Mouse (Mus musculus): ENCODE measurements at regions not wholly inside any gene's neighbourhood (a gene's known extent, or its start where the extent isn't known, plus 50 kb on each side); places are given as distances from the start of the nearest gene placed in this dataset.

DNA sequence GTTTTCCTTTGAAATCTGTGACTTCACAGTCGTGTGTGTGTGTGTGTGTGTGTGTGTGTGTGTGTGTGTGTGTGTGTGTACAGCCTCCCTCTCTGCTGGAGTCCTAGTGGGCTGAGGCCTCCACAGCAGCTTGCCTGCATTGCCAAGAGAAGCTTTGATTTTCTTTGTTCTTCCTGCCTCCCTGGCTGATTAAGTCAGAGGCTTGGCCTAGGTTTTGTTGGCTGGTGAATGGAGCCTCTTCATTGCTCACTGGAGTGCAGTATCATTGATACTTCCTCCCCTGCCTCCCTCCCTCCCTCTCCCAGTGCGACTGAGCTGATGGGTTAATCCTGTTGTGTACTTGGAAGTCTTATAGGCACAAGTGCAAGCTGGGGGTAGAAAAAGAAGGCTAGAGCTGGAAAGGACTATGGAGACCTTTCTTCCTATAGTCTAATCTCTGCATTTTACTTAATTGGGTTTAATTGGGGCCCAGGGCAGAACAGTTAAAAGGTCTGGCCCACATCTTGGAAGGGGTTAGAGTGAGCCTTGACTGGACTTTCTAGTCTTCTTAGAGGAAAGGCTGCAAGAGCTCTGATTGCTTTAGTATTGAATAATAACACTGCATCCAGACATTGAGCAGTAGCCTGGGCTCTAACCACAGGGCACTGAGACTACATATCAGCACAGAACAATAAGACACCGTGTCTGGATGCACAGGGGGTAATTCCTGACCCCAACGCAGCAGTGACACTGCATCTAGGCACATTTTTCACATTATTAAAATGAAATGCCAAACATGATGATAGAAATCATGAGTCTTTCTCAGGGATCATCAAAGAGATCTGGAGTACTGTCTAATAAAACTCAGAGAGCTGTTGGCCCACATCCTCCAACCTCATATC lies 62.9 kb upstream of the Nepro start:
- WGBS, result 56% methylated on average over 4 of the region's 4 CpGs
- no peak for DNase-seq (ENCODE audit: low spot score)

DNA sequence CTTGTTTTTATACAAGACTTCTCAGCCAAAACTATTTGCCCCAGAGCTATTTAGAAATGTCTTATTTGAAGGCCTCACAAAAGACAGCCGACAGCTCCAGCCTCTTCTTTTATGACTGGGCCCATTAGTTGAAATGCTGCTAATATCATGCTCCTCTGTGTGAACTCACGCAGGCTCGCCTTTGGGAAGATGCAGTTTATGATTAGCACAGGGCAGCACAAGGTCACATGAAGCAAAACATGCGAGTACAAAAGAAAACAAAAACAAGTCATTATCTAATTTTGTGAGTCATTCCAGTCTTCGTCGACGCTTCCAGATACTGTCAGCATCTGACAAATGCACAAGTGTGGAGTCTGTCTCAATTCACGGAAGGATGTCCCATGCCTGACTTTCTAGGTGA lies 65.8 kb upstream of the Nepro start:
- DNase-seq (ENCODE audit: low spot score) (no peak), ATAC-seq (replicated peaks; ENCODE audit: low FRiP score, low TSS enrichment, low read depth) (no peak)
- H3K4me1 ChIP-seq (replicated peaks; ENCODE audit: control insufficient read depth, insufficient read depth, low read length), result no peaks in the 10 kb centered on the region
- H3K36me3 ChIP-seq (ENCODE audit: control insufficient read depth, insufficient read depth, low read length), result no peaks in the 10 kb centered on the region
- H3K4me3 ChIP-seq (ENCODE audit: low read depth, low read length), result no peak overlapping the region
- H3K9me3 ChIP-seq (ENCODE audit: control insufficient read depth, low read length), result no peaks in the 10 kb centered on the region
- no peak overlapping the region for H3K9ac ChIP-seq (ENCODE audit: low read length)
- no peak overlapping the region for H3K4me2 ChIP-seq (ENCODE audit: low read length)
- no peak overlapping the region for H3K27ac ChIP-seq (ENCODE audit: low read depth)
- 56% methylated on average over 8 of the region's 8 CpGs for WGBS
- H3K27me3 ChIP-seq (replicated peaks; ENCODE audit: control insufficient read depth, insufficient read depth, low read length), result no peaks in the 10 kb centered on the region

More for the DNA sequence above, 62.9 kb upstream of the Nepro start:
- Histone ChIP-seq H3K9me3 (ENCODE audit: control insufficient read depth, low read length) (no peaks in the 10 kb centered on the region), H3K27me3 (replicated peaks; ENCODE audit: control insufficient read depth, insufficient read depth, low read length) (no peaks in the 10 kb centered on the region), H3K36me3 (ENCODE audit: control insufficient read depth, insufficient read depth, low read length) (no peaks in the 10 kb centered on the region), H3K9ac (ENCODE audit: low read length) (no peak overlapping the region), H3K4me3 (ENCODE audit: low read depth, low read length) (no peak overlapping the region), H3K4me2 (ENCODE audit: low read length) (no peak overlapping the region), H3K4me1 (replicated peaks; ENCODE audit: control insufficient read depth, insufficient read depth, low read length) (peaks cover 4% of the 10 kb centered on the region; the same call in 1 of the 2 replicates), H3K27ac (ENCODE audit: low read depth) (no peak overlapping the region)
- ATAC-seq (replicated peaks; ENCODE audit: low FRiP score, low TSS enrichment, low read depth), result no peak

DNA sequence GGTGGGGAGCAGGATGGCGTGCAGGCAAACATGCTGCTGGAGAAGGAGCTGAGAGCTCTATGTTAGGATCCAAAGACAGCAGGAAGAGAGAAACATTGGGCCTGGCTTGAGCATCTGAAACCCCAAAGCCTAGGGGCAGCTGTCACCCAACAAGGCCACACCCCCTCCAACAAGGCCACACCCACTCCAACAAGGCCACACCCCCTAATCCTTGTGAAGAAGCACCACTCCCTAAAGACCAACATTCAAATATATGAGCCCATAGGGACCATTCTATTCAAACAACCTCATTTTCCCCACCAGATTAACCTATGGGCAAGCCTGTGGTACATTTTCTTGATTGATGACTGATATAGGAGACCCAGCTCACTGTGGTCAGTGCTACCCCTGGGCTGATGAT lies 67.9 kb upstream of the Nepro start:
- no peak overlapping the region for H3K27ac ChIP-seq (ENCODE audit: low read depth)
- no peak overlapping the region for H3K9ac ChIP-seq (ENCODE audit: low read length)
- ATAC-seq (replicated peaks; ENCODE audit: low FRiP score, low TSS enrichment, low read depth) (no peak), DNase-seq (ENCODE audit: low spot score) (no peak)
- no peak overlapping the region for H3K4me2 ChIP-seq (ENCODE audit: low read length)
- no peak overlapping the region for H3K4me3 ChIP-seq (ENCODE audit: low read depth, low read length)
- no peaks in the 10 kb centered on the region for H3K27me3 ChIP-seq (replicated peaks; ENCODE audit: control insufficient read depth, insufficient read depth, low read length)
- no peaks in the 10 kb centered on the region for H3K36me3 ChIP-seq (ENCODE audit: control insufficient read depth, insufficient read depth, low read length)
- no peaks in the 10 kb centered on the region for H3K9me3 ChIP-seq (ENCODE audit: control insufficient read depth, low read length)
- H3K4me1 ChIP-seq (replicated peaks; ENCODE audit: control insufficient read depth, insufficient read depth, low read length), result no peaks in the 10 kb centered on the region
- 86% methylated on average over 1 of the region's 1 CpGs for whole genome bisulfite sequencing

DNA sequence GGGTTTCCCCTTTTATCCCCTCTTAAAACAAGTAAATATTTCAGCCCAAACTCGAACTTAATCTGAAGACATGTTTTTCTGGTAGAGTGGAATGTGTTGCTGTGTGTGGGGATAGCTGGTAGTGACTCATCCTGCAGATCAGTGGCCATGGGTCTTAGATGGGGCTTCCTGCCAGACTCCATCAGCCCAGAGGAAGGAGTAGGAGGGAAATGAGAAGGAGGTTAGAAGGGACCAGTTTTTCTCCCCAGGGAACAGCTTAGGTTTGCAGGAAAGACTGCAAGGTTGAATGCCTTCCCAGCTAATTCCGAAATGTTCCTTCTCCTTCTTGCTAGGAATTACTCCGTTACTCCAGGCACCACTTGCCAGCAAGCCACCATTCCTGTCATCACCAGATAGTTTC lies 68.8 kb upstream of the Nepro start:
- Histone ChIP-seq H3K9ac (ENCODE audit: low read length) (no peak overlapping the region), H3K36me3 (ENCODE audit: control insufficient read depth, insufficient read depth, low read length) (no peaks in the 10 kb centered on the region), H3K27me3 (replicated peaks; ENCODE audit: control insufficient read depth, insufficient read depth, low read length) (no peaks in the 10 kb centered on the region), H3K27ac (ENCODE audit: low read depth) (no peak overlapping the region), H3K9me3 (ENCODE audit: control insufficient read depth, low read length) (no peaks in the 10 kb centered on the region), H3K4me2 (ENCODE audit: low read length) (no peak overlapping the region), H3K4me3 (ENCODE audit: low read depth, low read length) (no peak overlapping the region), H3K4me1 (replicated peaks; ENCODE audit: control insufficient read depth, insufficient read depth, low read length) (no peaks in the 10 kb centered on the region)
- no peak for ATAC-seq (replicated peaks; ENCODE audit: low FRiP score, low TSS enrichment, low read depth)
- 78% methylated on average over 3 of the region's 3 CpGs for WGBS
- DNase-seq (ENCODE audit: low spot score), result no peak

DNA sequence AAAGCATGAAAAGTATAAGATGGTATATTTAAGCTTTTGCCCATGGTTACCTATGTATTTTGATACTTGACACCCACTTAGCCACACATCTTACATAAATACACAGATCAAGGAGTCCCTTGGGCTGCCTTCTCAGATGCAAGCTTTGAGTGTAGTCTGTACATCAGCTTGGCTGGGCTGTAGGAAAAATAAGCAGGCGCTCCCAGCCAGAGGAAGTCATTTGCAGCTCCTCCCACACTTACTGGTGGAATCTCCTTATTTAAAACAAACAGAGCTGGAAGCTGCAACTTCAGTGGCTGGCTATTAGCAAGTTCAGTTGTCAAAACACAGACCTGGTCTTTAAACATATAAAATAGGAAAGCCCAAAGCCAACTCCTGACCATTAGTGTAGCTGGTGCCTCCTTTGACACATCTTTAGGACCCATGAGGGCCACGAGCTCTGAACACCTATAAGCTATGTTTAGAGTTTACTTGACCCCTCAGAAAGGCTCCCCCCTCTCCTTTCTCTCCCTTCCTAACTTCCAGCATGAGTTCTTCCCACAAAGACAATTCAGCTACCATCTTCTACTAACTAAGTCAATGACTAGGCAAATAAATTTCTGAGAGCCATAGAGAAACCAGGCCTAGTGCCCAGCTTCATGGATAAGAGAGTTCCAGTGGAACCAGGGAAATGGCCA lies 75.4 kb upstream of the Nepro start:
- Histone ChIP-seq H3K4me1 (replicated peaks; ENCODE audit: control insufficient read depth, insufficient read depth, low read length) (0 out of 2 replicates have a peak, but pooled peaks cover 6% of the 10 kb centered on the region), H3K9me3 (ENCODE audit: control insufficient read depth, low read length) (no peaks in the 10 kb centered on the region), H3K36me3 (ENCODE audit: control insufficient read depth, insufficient read depth, low read length) (no peaks in the 10 kb centered on the region), H3K9ac (ENCODE audit: low read length) (no peak overlapping the region), H3K4me3 (ENCODE audit: low read depth, low read length) (no peak overlapping the region), H3K27me3 (replicated peaks; ENCODE audit: control insufficient read depth, insufficient read depth, low read length) (no peaks in the 10 kb centered on the region), H3K27ac (ENCODE audit: low read depth) (peak overlapping the region; percentile 24; the same call in 1 of the 2 replicates), H3K4me2 (ENCODE audit: low read length) (no peak overlapping the region)
- no peak for ATAC-seq (replicated peaks; ENCODE audit: low FRiP score, low TSS enrichment, low read depth)
- WGBS, result 17% methylated on average over 2 of the region's 2 CpGs
- no peak for DNase-seq (ENCODE audit: low spot score)

DNA sequence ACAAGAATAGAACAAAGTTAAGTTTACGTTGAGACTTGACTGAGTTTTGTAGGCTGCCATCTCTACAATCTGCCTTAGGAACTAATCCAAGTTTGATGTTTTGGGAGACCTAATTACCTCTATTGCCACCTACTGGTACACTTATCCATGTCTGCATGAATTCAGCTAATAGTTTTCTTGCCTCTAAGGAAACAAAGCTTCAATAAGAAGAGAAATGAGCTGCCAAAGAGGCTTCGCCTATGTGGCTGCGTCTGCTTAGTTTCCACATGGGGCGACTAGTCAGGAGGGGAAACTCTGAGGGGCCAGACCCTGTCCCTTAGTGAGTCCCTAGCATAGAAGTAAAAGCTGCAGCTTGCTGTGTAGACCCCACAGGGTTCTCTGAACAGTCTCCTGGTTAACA lies 80.1 kb upstream of the Nepro start:
- no peak overlapping the region for H3K4me2 ChIP-seq (ENCODE audit: low read length)
- H3K27me3 ChIP-seq (replicated peaks; ENCODE audit: control insufficient read depth, insufficient read depth, low read length), result no peaks in the 10 kb centered on the region
- no peak overlapping the region for H3K9ac ChIP-seq (ENCODE audit: low read length)
- DNase-seq (ENCODE audit: low spot score) (no peak), ATAC-seq (replicated peaks; ENCODE audit: low FRiP score, low TSS enrichment, low read depth) (no peak)
- no peaks in the 10 kb centered on the region for H3K36me3 ChIP-seq (ENCODE audit: control insufficient read depth, insufficient read depth, low read length)
- 13% methylated on average over 4 of the region's 4 CpGs for WGBS
- H3K4me3 ChIP-seq (ENCODE audit: low read depth, low read length), result no peak overlapping the region
- peak overlapping the region; percentile 47; the same call in 1 of the 2 replicates for H3K27ac ChIP-seq (ENCODE audit: low read depth)
- H3K4me1 ChIP-seq (replicated peaks; ENCODE audit: control insufficient read depth, insufficient read depth, low read length), result 0 out of 2 replicates have a peak, but pooled peaks cover 3% of the 10 kb centered on the region
- no peaks in the 10 kb centered on the region for H3K9me3 ChIP-seq (ENCODE audit: control insufficient read depth, low read length)

DNA sequence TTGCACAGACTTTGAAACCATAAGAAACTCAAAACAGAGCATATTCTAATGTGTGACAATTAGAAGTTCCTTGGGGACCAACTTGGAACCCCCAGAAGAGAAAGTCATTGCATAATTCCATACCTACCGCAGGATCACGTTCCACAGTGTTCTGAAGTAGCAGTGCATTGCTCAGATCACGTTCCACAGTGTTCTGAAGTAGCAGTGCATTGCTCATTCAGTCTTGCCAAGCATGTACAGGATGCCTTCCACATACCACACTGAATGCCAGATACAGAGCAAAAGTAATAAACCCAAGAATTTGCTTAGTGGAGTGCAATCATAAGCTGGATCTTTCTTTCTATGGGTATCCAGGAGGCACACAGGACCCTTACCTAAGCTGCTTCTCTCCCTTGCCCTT lies 78.4 kb upstream of the Boc start:
- ATAC-seq (replicated peaks; ENCODE audit: low FRiP score, low TSS enrichment, low read depth) (no peak), DNase-seq (ENCODE audit: low spot score) (no peak)
- peaks cover 13% of the 10 kb centered on the region; the same call in 1 of the 2 replicates for H3K4me1 ChIP-seq (replicated peaks; ENCODE audit: control insufficient read depth, insufficient read depth, low read length)
- H3K36me3 ChIP-seq (ENCODE audit: control insufficient read depth, insufficient read depth, low read length), result no peaks in the 10 kb centered on the region
- no peak overlapping the region for H3K9ac ChIP-seq (ENCODE audit: low read length)
- no peaks in the 10 kb centered on the region for H3K9me3 ChIP-seq (ENCODE audit: control insufficient read depth, low read length)
- no peaks in the 10 kb centered on the region for H3K27me3 ChIP-seq (replicated peaks; ENCODE audit: control insufficient read depth, insufficient read depth, low read length)
- H3K4me3 ChIP-seq (ENCODE audit: low read depth, low read length), result no peak overlapping the region
- no peak overlapping the region for H3K4me2 ChIP-seq (ENCODE audit: low read length)
- 82% methylated on average over 3 of the region's 3 CpGs for WGBS
- H3K27ac ChIP-seq (ENCODE audit: low read depth), result no peak overlapping the region

DNA sequence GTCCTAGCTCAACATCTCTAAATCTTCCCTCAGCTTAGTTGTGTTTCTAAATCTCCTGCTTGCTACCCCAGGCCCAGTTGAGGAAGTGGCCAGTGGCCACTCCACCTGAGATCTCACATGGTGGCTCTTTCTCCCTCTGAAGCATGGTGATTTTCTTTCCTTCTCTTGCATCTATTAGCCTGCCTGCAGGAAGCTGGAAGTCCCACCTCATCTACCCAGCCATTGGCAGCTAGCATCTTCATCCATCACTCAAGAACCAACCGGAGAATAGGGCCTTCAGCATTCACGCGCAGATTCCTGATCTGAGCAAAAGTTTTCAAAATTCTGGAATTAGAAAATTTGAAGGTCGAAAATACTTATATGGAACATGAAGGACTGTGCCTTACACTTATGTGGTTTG lies 75.8 kb upstream of the Boc start:
- H3K27me3 ChIP-seq (replicated peaks; ENCODE audit: control insufficient read depth, insufficient read depth, low read length), result no peaks in the 10 kb centered on the region
- no peak overlapping the region for H3K27ac ChIP-seq (ENCODE audit: low read depth)
- WGBS, result 97% methylated on average over 4 of the region's 4 CpGs
- H3K4me1 ChIP-seq (replicated peaks; ENCODE audit: control insufficient read depth, insufficient read depth, low read length), result peaks cover 38% of the 10 kb centered on the region
- no peak for DNase-seq (ENCODE audit: low spot score)
- no peaks in the 10 kb centered on the region for H3K9me3 ChIP-seq (ENCODE audit: control insufficient read depth, low read length)
- no peak for ATAC-seq (replicated peaks; ENCODE audit: low FRiP score, low TSS enrichment, low read depth)
- H3K4me3 ChIP-seq (ENCODE audit: low read depth, low read length), result no peak overlapping the region
- H3K36me3 ChIP-seq (ENCODE audit: control insufficient read depth, insufficient read depth, low read length), result no peaks in the 10 kb centered on the region
- no peak overlapping the region for H3K4me2 ChIP-seq (ENCODE audit: low read length)
- H3K9ac ChIP-seq (ENCODE audit: low read length), result no peak overlapping the region

All from intestine, embryonic 14.5 days (tissue).